Mouse (Mus musculus) layer of hippocampus, adult 2 months (tissue): ENCODE data around the gene Mbd6. TPM values are rescaled to one million over a fixed set of nuclear protein-coding genes. Genes with fewer than 3 reads are reported as not detected.

Source experiments
- DNase-seq, 2 experiments: peaks; one replicate each; pipeline ENCODE4 v3.0.0; 2022; ENCODE audit warnings: low spot score in 2 of 2
- H3K27ac ChIP-seq: fragments of 200-600 bp; 2 replicates; pipeline ENCODE4 v1.8.1; 2022
- H3K4me3 ChIP-seq: fragments of 200-600 bp; 2 replicates; pipeline ENCODE4 v1.8.1; 2022; ENCODE audit warnings: mild to moderate bottlenecking
- CTCF ChIP-seq: fragments of 200-600 bp; conservative IDR thresholded peaks from 2 replicates; pipeline ENCODE4 v1.8.1; 2022; ENCODE audit warnings: antibody characterized with exemption, mild to moderate bottlenecking, moderate library complexity
- total RNA-seq, 2 experiments: library from RNA; stranded (reverse); gene quantifications; 2 replicates each; pipeline ENCODE4 v1.2.3; 2021

Mbd6 gene
- total RNA-seq, 2 experiments from 2014 or later = 54.3 to 60.6 TPM

GRCm38 (mm10) chr10:127263631-127264030 lies 25.2 kb downstream of the Mbd6 start:
- Histone ChIP-seq H3K4me3 (peak overlapping the region; percentile 81; the same call in 1 of the 2 replicates), H3K27ac (peak overlapping the region; percentile 94)
- no peak for TF ChIP-seq CTCF
- no peak for DNase-seq

GRCm38 (mm10) chr10:127262548-127263398 lies 26.0 kb downstream of the Mbd6 start, which contains the start of gene Kif5a:
Kif5a (minus strand) TSS chr10:127263348.
- Histone ChIP-seq H3K4me3 (peak within 1 kb of the TSS; percentile 81), H3K27ac (peak within 1 kb of the TSS; percentile 94)
- no peak; the same call in 1 of the 2 replicates for TF ChIP-seq CTCF
- DNase-seq = peak; percentile 66 to 78

GRCm38 (mm10) chr10:127261706-127262547 lies 26.9 kb downstream of the Mbd6 start:
- DNase-seq = no peak
- TF ChIP-seq CTCF = no peak
- peak overlapping the region; percentile 81 for H3K4me3 ChIP-seq
- peak overlapping the region; percentile 94 for H3K27ac ChIP-seq

GRCm38 (mm10) chr10:127258489-127258888 lies 30.3 kb downstream of the Mbd6 start:
- no peak overlapping the region; the same call in 1 of the 2 replicates for H3K4me3 ChIP-seq
- H3K27ac ChIP-seq = no peak overlapping the region
- TF ChIP-seq CTCF = no peak
- no peak for DNase-seq

- Histone ChIP-seq H3K4me3 (no peak overlapping the region), H3K27ac (no peak overlapping the region)
- DNase-seq = no peak
- TF ChIP-seq CTCF = no peak
Measured at GRCm38 (mm10) chr10:127257790-127258189, 31.0 kb downstream of the Mbd6 start.

- TF ChIP-seq CTCF = peak; percentile 56
- Histone ChIP-seq H3K27ac (peak overlapping the region; percentile 21; the same call in 1 of the 2 replicates), H3K4me3 (peak overlapping the region; percentile 19; the same call in 1 of the 2 replicates)
- no peak for DNase-seq
Measured at GRCm38 (mm10) chr10:127255625-127256345, 33.0 kb downstream of the Mbd6 start.

GRCm38 (mm10) chr10:127250810-127251209 lies 38.0 kb downstream of the Mbd6 start:
- DNase-seq = no peak
- TF ChIP-seq CTCF = no peak
- Histone ChIP-seq H3K4me3 (no peak overlapping the region), H3K27ac (no peak overlapping the region)

GRCm38 (mm10) chr10:127238241-127238824 lies 50.5 kb downstream of the Mbd6 start:
- Histone ChIP-seq H3K27ac (no peak overlapping the region), H3K4me3 (no peak overlapping the region)
- no peak for TF ChIP-seq CTCF
- DNase-seq = no peak

- TF ChIP-seq CTCF = no peak
- Histone ChIP-seq H3K4me3 (no peak overlapping the region), H3K27ac (no peak overlapping the region)
- no peak for DNase-seq
Measured at GRCm38 (mm10) chr10:127236541-127236940, 52.3 kb downstream of the Mbd6 start.

- TF ChIP-seq CTCF = peak; percentile 59
- DNase-seq = no peak
- H3K27ac ChIP-seq = no peak overlapping the region
- H3K4me3 ChIP-seq = no peak overlapping the region
Measured at GRCm38 (mm10) chr10:127233141-127233540, 55.7 kb downstream of the Mbd6 start.

Other genes with a start within 250 kb of the Mbd6 start
- gene Mettl1, start 247.6 kb downstream of the Mbd6 start, total RNA-seq = 10 to 100 TPM; 12.7 to 14.0 TPM
- under 1 TPM; 0.12 to 0.20 TPM for gene Eef1akmt3, start 247.5 kb downstream of the Mbd6 start, total RNA-seq
- gene Cyp27b1, start 240.8 kb downstream of the Mbd6 start, total RNA-seq = 1 to 10 TPM; 1.0 to 1.1 TPM
- gene March9, start 228.8 kb downstream of the Mbd6 start, total RNA-seq = 10 to 100 TPM; 19.8 TPM
- 10 to 100 TPM; 84.6 to 94.8 TPM for gene Cdk4, start 225.5 kb downstream of the Mbd6 start, total RNA-seq
- gene Tspan31, start 218.8 kb downstream of the Mbd6 start, total RNA-seq = 10 to 100 TPM; 57.2 to 62.1 TPM
- 100 to 1,000 TPM; 820 to 844 TPM for gene Agap2, start 213.7 kb downstream of the Mbd6 start, total RNA-seq
- 100 to 1,000 TPM; 100 to 102 TPM for gene Os9, start 167.9 kb downstream of the Mbd6 start, total RNA-seq
- 100 to 1,000 TPM; 116 to 123 TPM for gene B4galnt1, start 123.8 kb downstream of the Mbd6 start, total RNA-seq
- 10 to 100 TPM; 21.9 to 25.4 TPM for gene Slc26a10, start 108.4 kb downstream of the Mbd6 start, total RNA-seq
- gene Arhgef25, start 98.9 kb downstream of the Mbd6 start, total RNA-seq = 100 to 1,000 TPM; 395 to 408 TPM
- gene Dtx3, start 93.3 kb downstream of the Mbd6 start, total RNA-seq = 100 to 1,000 TPM; 227 to 255 TPM
- gene Pip4k2c, start 77.4 kb downstream of the Mbd6 start, total RNA-seq = 10 to 100 TPM; 98.0 to 98.6 TPM
- gene Kif5a, start 25.7 kb downstream of the Mbd6 start, total RNA-seq = 100 to 1,000 TPM; 715 to 773 TPM
- gene Dctn2, start 22.6 kb downstream of the Mbd6 start, total RNA-seq = 100 to 1,000 TPM; 259 to 272 TPM
- gene Mars, start 22.8 kb upstream of the Mbd6 start, total RNA-seq = 10 to 100 TPM; 55.6 to 60.0 TPM
- gene Arhgap9, start 32.9 kb upstream of the Mbd6 start, total RNA-seq = under 1 TPM; 0.56 to 0.79 TPM
- 1 to 10 TPM; 2.5 to 3.1 TPM for gene Gli1, start 53.0 kb upstream of the Mbd6 start, total RNA-seq
- gene Inhbe, start 65.4 kb upstream of the Mbd6 start, total RNA-seq = not detected
- not detected for gene Inhbc, start 81.4 kb upstream of the Mbd6 start, total RNA-seq
- 100 to 1,000 TPM; 153 to 170 TPM for gene R3hdm2, start 91.3 kb upstream of the Mbd6 start, total RNA-seq
- gene Stac3, start 212.7 kb upstream of the Mbd6 start, total RNA-seq = 1 to 10 TPM; 2.4 to 8.1 TPM
- 1 to 10 TPM; 3.5 to 3.7 TPM for gene Ndufa4l2, start 225.9 kb upstream of the Mbd6 start, total RNA-seq
- 10 to 100 TPM; 25.4 to 27.6 TPM for gene Shmt2, start 233.4 kb upstream of the Mbd6 start, total RNA-seq
- gene Nxph4, start 245.5 kb upstream of the Mbd6 start, total RNA-seq = 1 to 10 TPM; 1.2 to 1.6 TPM